Mouse (Mus musculus) bone marrow macrophage, adult 2 months (primary cell): ENCODE measurements around the gene Lrrk2.

Source experiments
- CTCF ChIP-seq: IDR thresholded peaks from 2 replicates; pipeline ENCODE4 v1.5.1; 2012; ENCODE audit warnings: low read depth, mild to moderate bottlenecking, low read length, moderate library complexity
- POLR2A ChIP-seq: IDR thresholded peaks from 2 replicates; pipeline ENCODE4 v1.6.1; 2012; ENCODE audit warnings: mild to moderate bottlenecking, low read depth, low read length, borderline replicate concordance

DNA sequence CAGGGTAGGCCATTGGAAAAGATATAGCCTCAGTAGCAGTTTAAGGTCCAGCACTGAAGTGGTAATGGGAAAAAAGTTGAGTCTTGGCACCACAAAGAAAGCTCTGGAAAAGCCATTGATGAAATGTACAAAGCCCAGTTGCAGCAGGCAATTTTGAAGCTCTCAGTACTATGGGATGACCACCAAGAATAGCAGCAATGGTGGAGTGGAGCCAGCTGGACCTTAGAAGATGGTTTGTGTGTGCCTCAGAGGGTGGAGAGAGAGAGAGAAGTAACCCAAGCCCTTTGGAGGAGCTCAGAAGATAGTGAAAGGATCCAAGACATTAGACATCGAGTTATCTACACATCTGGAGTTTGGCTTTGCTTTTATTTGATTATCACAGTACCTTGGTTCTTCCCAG, 20.1 kb downstream of the Lrrk2 start:
- TF ChIP-seq CTCF (no peak), POLR2A (no peak)
